Mouse (Mus musculus) cerebellum, postnatal 10 days (tissue): ENCODE data around the gene Macrod1.

Source experiments
- DNase-seq, 2 experiments: peaks; one replicate each; pipeline ENCODE4 v3.0.0; 2021; ENCODE audit warnings: mixed read lengths in 2 of 2

Macrod1 gene

GRCm38 (mm10) chr19:7143854-7144253, 87.2 kb downstream of the Macrod1 start:
- peak; percentile 64 to 68 for DNase-seq

- no peak for DNase-seq
Measured at GRCm38 (mm10) chr19:7144458-7144857, 87.8 kb downstream of the Macrod1 start.

- peak in 1 of 2 experiments; percentile 51 for DNase-seq
Measured at GRCm38 (mm10) chr19:7146376-7146775, 89.8 kb downstream of the Macrod1 start.

- DNase-seq = peak; percentile 72 to 84
Measured at GRCm38 (mm10) chr19:7148096-7148495, 91.5 kb downstream of the Macrod1 start.

- peak; percentile 71 to 82 for DNase-seq
Measured at GRCm38 (mm10) chr19:7148541-7149085, 92.0 kb downstream of the Macrod1 start.

- DNase-seq = no peak
Measured at GRCm38 (mm10) chr19:7149158-7149685, 92.6 kb downstream of the Macrod1 start.

- DNase-seq = peak in 1 of 2 experiments; percentile 47
Measured at GRCm38 (mm10) chr19:7151300-7151926, 94.8 kb downstream of the Macrod1 start.

- no peak for DNase-seq
Measured at GRCm38 (mm10) chr19:7151927-7152653, 95.5 kb downstream of the Macrod1 start.

- peak; percentile 45 to 58 for DNase-seq
Measured at GRCm38 (mm10) chr19:7153232-7153631, 96.6 kb downstream of the Macrod1 start.

GRCm38 (mm10) chr19:7155196-7155595, 98.6 kb downstream of the Macrod1 start:
- peak in 1 of 2 experiments; percentile 65 for DNase-seq

GRCm38 (mm10) chr19:7157734-7158133, 101.1 kb downstream of the Macrod1 start:
- no peak for DNase-seq

GRCm38 (mm10) chr19:7160151-7160906, 103.7 kb downstream of the Macrod1 start:
- DNase-seq = peak; percentile 77 to 78

GRCm38 (mm10) chr19:7161064-7161463, 104.5 kb downstream of the Macrod1 start:
- no peak for DNase-seq

- peak; percentile 48 to 56 for DNase-seq
Measured at GRCm38 (mm10) chr19:7164238-7164637, 107.6 kb downstream of the Macrod1 start.

- peak in 1 of 2 experiments; percentile 55 for DNase-seq
Measured at GRCm38 (mm10) chr19:7164820-7165323, 108.3 kb downstream of the Macrod1 start.

- peak; percentile 70 to 76 for DNase-seq
Measured at GRCm38 (mm10) chr19:7165509-7166199, 109.0 kb downstream of the Macrod1 start.

- DNase-seq = no peak
Measured at GRCm38 (mm10) chr19:7166200-7166711, 109.6 kb downstream of the Macrod1 start.

- no peak for DNase-seq
Measured at GRCm38 (mm10) chr19:7166767-7167166, 110.2 kb downstream of the Macrod1 start.

GRCm38 (mm10) chr19:7168423-7168822, 111.8 kb downstream of the Macrod1 start:
- DNase-seq = no peak

GRCm38 (mm10) chr19:7170916-7171315, 114.3 kb downstream of the Macrod1 start:
- no peak for DNase-seq

- no peak for DNase-seq
Measured at GRCm38 (mm10) chr19:7171447-7171846, 114.8 kb downstream of the Macrod1 start.
